Mouse (Mus musculus): ENCODE measurements around the gene Galk2.

DNA sequence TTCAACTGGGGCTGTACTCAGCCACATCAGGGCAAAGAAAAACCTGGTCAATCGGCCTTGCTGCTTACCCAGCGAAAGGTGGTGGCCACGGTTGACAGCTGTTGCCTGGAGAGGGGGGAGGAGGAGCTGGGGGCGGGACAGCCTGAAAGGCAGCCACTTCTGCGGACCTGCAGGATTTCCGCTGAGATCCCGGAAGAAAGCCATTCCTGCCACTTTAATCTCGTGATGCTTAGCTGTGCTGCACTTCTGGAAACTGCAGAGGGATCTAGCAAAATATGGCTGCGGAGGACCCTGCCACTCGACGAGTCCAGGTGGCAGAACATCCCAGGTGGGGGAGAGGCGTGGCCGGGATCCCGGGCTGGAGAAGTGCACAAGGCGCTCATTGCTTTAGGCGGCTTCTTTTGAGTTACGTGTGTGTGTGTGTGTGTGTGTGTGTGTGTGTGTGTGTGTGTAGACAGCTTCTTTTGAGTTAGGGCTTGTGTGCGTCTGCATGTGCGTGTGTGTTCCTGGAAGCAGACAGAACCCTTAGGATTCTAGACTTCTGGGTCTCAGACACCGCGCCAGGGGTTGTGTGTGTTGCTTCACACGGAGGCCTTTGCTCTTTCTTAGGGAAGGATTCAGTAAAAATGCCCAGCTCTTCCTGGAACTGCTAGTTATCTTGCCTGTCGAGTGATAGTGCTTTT lies 7.3 kb downstream of the Galk2 start:
- TF ChIP-seq POLR2A (IDR thresholded peaks at IDR 0.05; ENCODE audit: borderline replicate concordance, control insufficient read depth, low read depth, low read length) (no peak), CTCF (IDR thresholded peaks at IDR 0.05; ENCODE audit: control insufficient read depth, insufficient read depth, low read length) (no peak)
